Mouse (Mus musculus) intestine, embryonic 16.5 days (tissue): ENCODE measurements at regions not wholly inside any gene's neighbourhood (a gene's known extent, or its start where the extent isn't known, plus 50 kb on each side); places are given as distances from the start of the nearest gene placed in this dataset.

Experiments
- ATAC-seq: fragments of 200-750 bp; cut with Nextera tagmentation; 2 replicates; pipeline ENCODE4 v1.8.0; 2017; ENCODE audit warnings: moderate TSS enrichment, moderate library complexity
- H3K27ac ChIP-seq: fragments of 300-500 bp; sonication (generic); 2 replicates; pipeline ENCODE4 v1.5.1; 2014; ENCODE audit warnings: mild to moderate bottlenecking, low read length
- H3K27me3 ChIP-seq: fragments of 300-500 bp; sonication (generic); replicated peaks from 2 replicates; pipeline ENCODE4 v1.6.1; 2014; ENCODE audit warnings: low read length, control low read depth, mixed read lengths; ENCODE audit not compliant: control insufficient read depth, insufficient read depth
- H3K36me3 ChIP-seq: fragments of 300-500 bp; sonication (generic); 2 replicates; pipeline ENCODE4 v1.6.1; 2014; ENCODE audit warnings: low read length, control low read depth; ENCODE audit not compliant: control insufficient read depth, insufficient read depth
- H3K4me1 ChIP-seq: fragments of 300-500 bp; sonication (generic); 2 replicates; pipeline ENCODE4 v1.6.1; 2014; ENCODE audit warnings: low read length, control low read depth, mixed read lengths; ENCODE audit not compliant: control insufficient read depth, insufficient read depth
- H3K4me2 ChIP-seq: fragments of 300-500 bp; sonication (generic); 2 replicates; pipeline ENCODE4 v1.6.1; 2014; ENCODE audit warnings: low read depth, low read length, control low read depth
- H3K4me3 ChIP-seq: fragments of 300-500 bp; sonication (generic); 2 replicates; pipeline ENCODE4 v1.5.1; 2014; ENCODE audit warnings: mild to moderate bottlenecking, low read length
- H3K9ac ChIP-seq: fragments of 300-500 bp; sonication (generic); 2 replicates; pipeline ENCODE4 v1.6.1; 2014; ENCODE audit warnings: low read depth, low read length
- H3K9me3 ChIP-seq: fragments of 300-500 bp; sonication (generic); 2 replicates; pipeline ENCODE4 v1.6.1; 2016; ENCODE audit warnings: low read length, control low read depth; ENCODE audit not compliant: control insufficient read depth
- WGBS: fragments of 180-500 bp; shearing (Covaris S2); extraction: QIAGEN DNeasy Blood & Tissue Kit; methylation state at CpG from one replicate; pipeline ENCODE4 v1.1.7; 2014; 5-methylcytosine and 5-hydroxymethylcytosine counted together

GRCm38 (mm10) chr4:56686141-56686540 lies 53.7 kb upstream of the Gm26657 start:
- Histone ChIP-seq H3K27me3 (0 out of 2 replicates have a peak, but pooled peaks cover 2% of the 10 kb centered on the region), H3K4me3 (no peak overlapping the region), H3K9me3 (no peaks in the 10 kb centered on the region), H3K4me2 (no peak overlapping the region), H3K27ac (no peak overlapping the region), H3K9ac (no peak overlapping the region), H3K4me1 (peaks cover 4% of the 10 kb centered on the region; the same call in 1 of the 2 replicates), H3K36me3 (no peaks in the 10 kb centered on the region)
- no peak for ATAC-seq
- 70% methylated on average over 8 of the region's 8 CpGs for WGBS

GRCm38 (mm10) chr4:56685696-56686095 lies 54.2 kb upstream of the Gm26657 start:
- Histone ChIP-seq H3K4me1 (peaks cover 4% of the 10 kb centered on the region; the same call in 1 of the 2 replicates), H3K4me2 (no peak overlapping the region), H3K9me3 (no peaks in the 10 kb centered on the region), H3K4me3 (no peak overlapping the region), H3K36me3 (no peaks in the 10 kb centered on the region), H3K27me3 (0 out of 2 replicates have a peak, but pooled peaks cover 2% of the 10 kb centered on the region), H3K27ac (no peak overlapping the region), H3K9ac (no peak overlapping the region)
- 52% methylated on average over 8 of the region's 8 CpGs for WGBS
- ATAC-seq, result no peak

- peak; percentile 68 for ATAC-seq
- Histone ChIP-seq H3K4me2 (no peak overlapping the region), H3K9me3 (no peaks in the 10 kb centered on the region), H3K9ac (no peak overlapping the region), H3K27me3 (0 out of 2 replicates have a peak, but pooled peaks cover 2% of the 10 kb centered on the region), H3K36me3 (no peaks in the 10 kb centered on the region), H3K4me1 (peaks cover 4% of the 10 kb centered on the region; the same call in 1 of the 2 replicates), H3K27ac (no peak overlapping the region), H3K4me3 (no peak overlapping the region)
- 7% methylated on average over 9 of the region's 9 CpGs for WGBS
Measured at GRCm38 (mm10) chr4:56685123-56685522, 54.7 kb upstream of the Gm26657 start.

- ATAC-seq, result no peak
- peaks cover 4% of the 10 kb centered on the region; the same call in 1 of the 2 replicates for H3K4me1 ChIP-seq
- H3K36me3 ChIP-seq, result no peaks in the 10 kb centered on the region
- no peak overlapping the region for H3K27ac ChIP-seq
- H3K27me3 ChIP-seq, result 0 out of 2 replicates have a peak, but pooled peaks cover 2% of the 10 kb centered on the region
- H3K9ac ChIP-seq, result no peak overlapping the region
- H3K4me3 ChIP-seq, result no peak overlapping the region
- no peak overlapping the region for H3K4me2 ChIP-seq
- H3K9me3 ChIP-seq, result no peaks in the 10 kb centered on the region
- 81% methylated on average over 7 of the region's 7 CpGs for WGBS
Measured at GRCm38 (mm10) chr4:56684031-56684430, 55.8 kb upstream of the Gm26657 start.

- whole genome bisulfite sequencing, result 70% methylated on average over 8 of the region's 8 CpGs
Measured at GRCm38 (mm10) chr4:56681121-56681520, 58.7 kb upstream of the Gm26657 start.

GRCm38 (mm10) chr4:56673868-56674267 lies 66.0 kb upstream of the Gm26657 start:
- Histone ChIP-seq H3K9ac (no peak overlapping the region), H3K36me3 (no peaks in the 10 kb centered on the region), H3K9me3 (peaks cover 4% of the 10 kb centered on the region; the same call in 1 of the 2 replicates), H3K4me2 (no peak overlapping the region), H3K27ac (no peak overlapping the region), H3K4me1 (no peaks in the 10 kb centered on the region), H3K27me3 (no peaks in the 10 kb centered on the region), H3K4me3 (no peak overlapping the region)
- no peak for ATAC-seq
- 79% methylated on average over 4 of the region's 4 CpGs for WGBS

More at GRCm38 (mm10) chr4:56681121-56681520, 58.7 kb upstream of the Gm26657 start:
- ATAC-seq, result no peak
- no peaks in the 10 kb centered on the region for H3K9me3 ChIP-seq
- H3K4me2 ChIP-seq, result no peak overlapping the region
- 0 out of 2 replicates have a peak, but pooled peaks cover 2% of the 10 kb centered on the region for H3K27me3 ChIP-seq
- H3K4me1 ChIP-seq, result peaks cover 4% of the 10 kb centered on the region; the same call in 1 of the 2 replicates
- no peaks in the 10 kb centered on the region for H3K36me3 ChIP-seq
- no peak overlapping the region for H3K9ac ChIP-seq
- H3K4me3 ChIP-seq, result no peak overlapping the region
- H3K27ac ChIP-seq, result no peak overlapping the region

GRCm38 (mm10) chr4:56664921-56665320 lies 74.9 kb upstream of the Gm26657 start:
- no peak for ATAC-seq
- WGBS, result 73% methylated on average over 2 of the region's 2 CpGs
- no peak overlapping the region for H3K4me2 ChIP-seq

GRCm38 (mm10) chr4:56661816-56662215 lies 78.1 kb upstream of the Gm26657 start:
- no peak for ATAC-seq
- Histone ChIP-seq H3K27me3 (no peaks in the 10 kb centered on the region), H3K4me3 (no peak overlapping the region), H3K4me1 (no peaks in the 10 kb centered on the region), H3K4me2 (no peak overlapping the region), H3K9ac (no peak overlapping the region), H3K27ac (no peak overlapping the region), H3K36me3 (no peaks in the 10 kb centered on the region), H3K9me3 (no peaks in the 10 kb centered on the region)
- WGBS, result 76% methylated on average over 5 of the region's 5 CpGs

More at GRCm38 (mm10) chr4:56664921-56665320, 74.9 kb upstream of the Gm26657 start:
- Histone ChIP-seq H3K36me3 (no peaks in the 10 kb centered on the region), H3K4me1 (no peaks in the 10 kb centered on the region), H3K27ac (no peak overlapping the region), H3K9ac (no peak overlapping the region), H3K9me3 (no peaks in the 10 kb centered on the region), H3K4me3 (no peak overlapping the region), H3K27me3 (no peaks in the 10 kb centered on the region)

- Histone ChIP-seq H3K4me3 (no peak overlapping the region), H3K27me3 (no peaks in the 10 kb centered on the region), H3K9me3 (no peaks in the 10 kb centered on the region), H3K4me1 (no peaks in the 10 kb centered on the region), H3K27ac (no peak overlapping the region), H3K9ac (no peak overlapping the region), H3K4me2 (no peak overlapping the region), H3K36me3 (no peaks in the 10 kb centered on the region)
- WGBS, result 57% methylated on average over 3 of the region's 3 CpGs
- no peak for ATAC-seq
Measured at GRCm38 (mm10) chr4:56657046-56657445, 82.8 kb upstream of the Gm26657 start.

- Histone ChIP-seq H3K4me1 (no peaks in the 10 kb centered on the region), H3K4me3 (no peak overlapping the region), H3K4me2 (no peak overlapping the region), H3K9me3 (no peaks in the 10 kb centered on the region), H3K27ac (no peak overlapping the region), H3K36me3 (no peaks in the 10 kb centered on the region), H3K27me3 (no peaks in the 10 kb centered on the region), H3K9ac (no peak overlapping the region)
- 86% methylated on average over 4 of the region's 4 CpGs for WGBS
- no peak for ATAC-seq
Measured at GRCm38 (mm10) chr4:56654327-56654726, 85.5 kb upstream of the Gm26657 start.
